Mouse (Mus musculus) embryo, embryonic 10 days (tissue): ENCODE measurements around the gene Hoxd8.

Source experiments
- DNase-seq: peaks from one replicate; pipeline ENCODE4 v3.0.0-alpha.2; 2015; ENCODE audit warnings: low spot score

The Hoxd8 gene

GRCm38 (mm10) chr2:74669650-74670235, 34.7 kb upstream of the Hoxd8 start:
- DNase-seq = no peak

GRCm38 (mm10) chr2:74670632-74671188, 33.7 kb upstream of the Hoxd8 start:
- DNase-seq = no peak

GRCm38 (mm10) chr2:74671847-74672246, 32.6 kb upstream of the Hoxd8 start:
- no peak for DNase-seq

GRCm38 (mm10) chr2:74672481-74673362, 31.7 kb upstream of the Hoxd8 start:
- peak; percentile 89 for DNase-seq

- no peak for DNase-seq
Measured at GRCm38 (mm10) chr2:74673835-74674425, 30.5 kb upstream of the Hoxd8 start.

- DNase-seq = no peak
Measured at GRCm38 (mm10) chr2:74674881-74675665, 29.3 kb upstream of the Hoxd8 start, which contains the start of gene Hoxd12. Gene Hoxd12 (plus strand): TSS chr2:74675013.

- DNase-seq = no peak
Measured at GRCm38 (mm10) chr2:74675666-74676282, 28.6 kb upstream of the Hoxd8 start.

GRCm38 (mm10) chr2:74676376-74677052, 27.9 kb upstream of the Hoxd8 start:
- DNase-seq = no peak

GRCm38 (mm10) chr2:74677106-74677505, 27.3 kb upstream of the Hoxd8 start:
- DNase-seq = no peak

- DNase-seq = no peak
Measured at GRCm38 (mm10) chr2:74678891-74679595, 25.4 kb upstream of the Hoxd8 start, which contains the start of gene Hoxd11. Gene Hoxd11 (plus strand): TSS chr2:74679557.

GRCm38 (mm10) chr2:74679596-74679971, 24.8 kb upstream of the Hoxd8 start:
- DNase-seq = no peak

- no peak for DNase-seq
Measured at GRCm38 (mm10) chr2:74679980-74680379, 24.4 kb upstream of the Hoxd8 start.

- no peak for DNase-seq
Measured at GRCm38 (mm10) chr2:74680561-74681398, 23.6 kb upstream of the Hoxd8 start.

- DNase-seq = no peak
Measured at GRCm38 (mm10) chr2:74681594-74682531, 22.6 kb upstream of the Hoxd8 start.

GRCm38 (mm10) chr2:74682796-74683195, 21.6 kb upstream of the Hoxd8 start:
- DNase-seq = no peak

- DNase-seq = no peak
Measured at GRCm38 (mm10) chr2:74683471-74683951, 20.9 kb upstream of the Hoxd8 start.

GRCm38 (mm10) chr2:74684106-74684505, 20.3 kb upstream of the Hoxd8 start:
- no peak for DNase-seq

- DNase-seq = no peak
Measured at GRCm38 (mm10) chr2:74685059-74685603, 19.3 kb upstream of the Hoxd8 start.
